Mouse (Mus musculus) urinary bladder, postnatal 4 days (tissue): ENCODE measurements around the gene Zfp758.
"Not testable (repeated sequence)": the region's sequence is repeated elsewhere in the genome, so short reads cannot be mapped to it uniquely, and the experiment has no call there.

ENCODE experiments used
- DNase-seq, 2 experiments: peaks; one replicate each; pipeline ENCODE4 v3.0.0; 2021 to 2022; ENCODE audit warnings: low spot score in 2 of 2

The Zfp758 gene

DNA sequence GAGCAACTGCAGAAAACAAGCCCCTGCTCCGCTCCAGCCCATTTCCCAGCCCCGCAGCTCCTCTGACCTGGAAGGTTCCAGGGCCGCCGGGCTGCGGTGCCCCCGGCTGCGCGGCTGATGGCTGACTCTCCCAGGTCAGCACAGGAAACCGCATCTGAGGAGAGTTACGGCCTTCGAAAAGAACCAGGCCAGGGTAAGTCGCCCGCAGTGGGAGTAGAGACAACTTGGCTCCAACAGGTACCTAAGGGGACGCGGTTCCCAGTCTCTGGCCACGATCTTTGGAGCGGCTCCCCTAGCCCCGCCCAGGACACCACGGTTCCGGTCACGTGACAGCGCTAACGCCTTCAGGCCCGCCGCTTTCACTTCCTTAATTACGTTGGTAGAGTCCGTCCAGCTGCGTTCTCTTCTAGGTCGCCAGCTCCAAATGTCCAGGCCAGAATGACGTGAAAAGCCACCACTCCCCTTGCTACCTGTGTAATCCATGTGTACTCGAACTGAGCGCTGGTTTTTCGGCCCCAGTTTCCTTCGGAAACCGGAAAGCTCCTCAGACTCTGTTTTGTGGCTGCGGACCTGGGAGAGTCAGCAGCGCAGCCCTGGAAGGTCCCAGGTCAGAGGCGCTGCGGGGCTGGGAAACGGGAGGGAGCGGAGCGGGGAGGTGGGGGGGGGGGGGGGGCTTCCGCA is at the start of gene Zfp758, which contains the start of gene Zfp944:
Gene Zfp758 (plus strand): TSS at position 353 of the 681 bp plus-strand sequence.
Gene Zfp944 (minus strand): TSS at position 300 of the 681 bp plus-strand sequence.
- DNase-seq: peak in 1 of 2 experiments; percentile 38

DNA sequence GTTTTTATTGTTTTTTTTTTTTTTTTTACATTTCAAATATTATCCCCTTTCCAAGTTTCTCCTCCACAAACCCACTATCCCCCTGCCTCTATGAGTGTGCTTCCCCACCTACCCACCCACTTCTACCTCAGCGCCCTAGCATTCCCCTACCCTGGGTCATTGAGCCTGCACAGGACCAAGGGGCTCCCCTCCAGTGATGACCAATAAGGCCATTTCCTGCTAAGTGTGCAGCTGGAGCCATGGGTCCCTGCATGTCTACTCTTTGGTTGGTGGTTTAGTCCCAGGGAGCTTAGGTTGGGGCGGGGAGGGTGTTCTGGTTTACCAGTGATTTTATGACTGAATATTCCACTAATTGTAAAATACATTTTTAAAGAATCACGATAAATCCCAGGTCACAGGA is 47.0 kb upstream of the Zfp758 start:
- DNase-seq: not testable (repeated sequence)

DNA sequence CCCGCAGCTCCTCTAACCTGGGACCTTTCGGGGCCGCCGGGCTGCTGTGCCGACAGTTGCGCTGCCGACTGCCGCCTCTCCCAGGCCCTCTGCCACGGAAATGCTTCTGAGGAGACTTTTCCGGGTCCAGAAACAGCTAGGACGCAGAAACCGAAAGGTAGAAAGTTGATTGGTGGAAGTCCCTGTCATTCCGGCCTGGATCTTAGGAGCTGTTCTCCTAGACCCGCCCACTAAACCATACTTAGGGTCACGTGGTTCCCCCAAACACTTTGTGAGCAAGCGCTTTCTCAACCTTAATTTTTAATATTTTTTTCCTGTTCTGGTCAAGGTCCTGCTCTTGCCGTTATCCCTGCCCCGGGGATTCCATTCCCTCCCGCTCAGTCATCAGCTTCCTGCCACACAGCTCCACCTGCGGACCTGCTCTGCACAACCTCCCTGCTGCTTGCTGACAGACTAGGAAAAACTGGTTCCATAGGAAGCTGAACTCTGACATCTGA is 46.5 kb upstream of the Zfp758 start, which contains the start of gene CT030661.1:
Gene CT030661.1 (minus strand): TSS at position 108 of the 497 bp plus-strand sequence.
- DNase-seq: peak; percentile 78 to 82

DNA sequence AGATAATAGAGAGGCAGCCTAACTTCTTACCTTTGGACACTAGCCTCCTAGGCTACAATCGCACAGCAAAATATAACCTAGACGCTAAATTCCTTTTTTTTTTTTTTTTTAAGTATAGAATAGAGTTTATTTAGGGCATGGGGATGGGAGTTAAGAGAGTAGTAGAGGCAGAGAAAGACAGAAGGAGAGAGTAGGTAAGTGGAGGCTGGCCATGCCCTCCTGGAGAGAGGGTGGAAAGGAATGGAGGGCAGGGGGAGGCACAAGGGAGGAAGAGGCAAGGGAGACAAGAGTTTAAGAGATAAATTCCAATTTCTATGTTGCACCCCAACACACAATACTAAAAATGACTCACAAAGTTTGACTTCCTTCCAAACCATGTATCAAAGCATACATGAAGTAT is 46.0 kb upstream of the Zfp758 start:
- DNase-seq: not testable (repeated sequence)

DNA sequence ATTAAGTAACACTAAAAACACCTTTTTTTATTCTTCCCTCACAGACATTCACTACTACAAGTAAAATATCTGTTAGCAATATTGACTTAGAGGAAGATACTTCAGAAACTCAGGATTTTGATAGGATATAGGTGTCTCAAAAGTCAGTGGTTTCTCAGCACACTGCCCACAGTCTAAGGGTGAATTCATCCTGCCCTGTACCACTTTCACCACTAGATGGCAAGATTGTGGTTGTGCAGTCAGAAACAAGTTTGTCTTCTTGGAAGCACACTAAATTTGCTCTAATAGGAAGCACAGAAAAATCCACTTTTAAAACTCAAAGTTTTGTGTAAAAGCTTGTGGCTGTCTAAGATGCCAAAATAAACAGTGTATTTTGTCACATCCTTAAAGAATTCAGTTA is 8.5 kb upstream of the Zfp758 start:
- DNase-seq: no peak

DNA sequence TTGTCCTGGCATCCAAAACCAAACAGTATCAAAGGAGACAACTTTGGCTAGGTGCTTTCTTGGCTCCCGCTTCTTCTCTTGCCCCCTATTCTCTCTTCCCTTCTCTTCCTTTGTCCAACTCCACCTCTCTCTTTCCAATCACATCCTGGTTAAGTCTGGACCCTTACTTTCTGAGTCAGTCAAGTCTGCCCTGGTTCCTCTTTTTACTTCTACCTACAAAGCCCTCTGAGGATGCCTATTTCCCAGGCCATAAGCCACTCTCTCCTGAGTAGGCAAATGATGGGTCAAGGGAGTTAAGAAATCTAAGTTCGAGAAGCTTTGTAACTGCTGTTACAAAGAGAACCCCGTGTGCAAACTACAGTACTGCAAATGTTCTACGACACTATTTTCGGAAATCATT is 681 bp upstream of the Zfp758 start:
- DNase-seq: no peak

DNA sequence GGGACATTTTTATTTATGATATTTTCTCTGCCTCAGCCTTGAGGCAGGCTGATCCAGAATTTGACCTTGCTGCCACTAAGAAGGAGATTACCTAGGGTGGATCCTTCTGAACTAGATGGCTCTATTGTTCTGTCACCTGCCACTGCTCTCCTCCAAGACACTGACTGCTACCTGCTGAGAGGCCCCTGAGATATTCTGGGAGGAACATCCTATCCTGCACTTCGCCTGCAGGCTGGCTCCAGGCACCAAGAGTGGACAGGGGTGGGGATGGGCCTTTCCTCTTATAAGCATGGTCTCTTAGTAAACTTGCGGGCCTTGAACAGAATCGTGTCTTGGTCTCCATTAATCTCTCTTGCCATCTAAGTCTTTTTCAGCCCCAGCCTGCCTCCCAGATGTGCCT is 2.6 kb downstream of the Zfp758 start:
- DNase-seq: no peak

DNA sequence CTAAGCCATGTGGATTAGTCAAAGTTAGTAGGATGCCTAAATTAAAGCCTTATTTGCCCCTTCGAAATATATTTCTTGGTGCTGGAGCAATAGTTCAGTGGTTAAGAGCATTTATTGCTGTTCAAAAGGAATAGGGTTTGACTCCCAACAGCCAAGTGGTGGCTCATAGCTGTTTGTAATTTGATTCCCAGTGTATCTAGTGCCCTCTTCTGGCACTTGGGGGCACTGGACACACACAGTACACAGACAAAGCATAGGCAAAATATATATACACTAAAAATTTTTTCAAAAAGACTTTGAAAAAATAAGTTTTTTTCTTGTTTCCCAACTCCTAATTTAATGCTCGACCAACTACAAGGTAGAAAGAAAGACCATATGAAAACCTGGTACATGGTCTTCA is 49.5 kb downstream of the Zfp758 start:
- DNase-seq: no peak

DNA sequence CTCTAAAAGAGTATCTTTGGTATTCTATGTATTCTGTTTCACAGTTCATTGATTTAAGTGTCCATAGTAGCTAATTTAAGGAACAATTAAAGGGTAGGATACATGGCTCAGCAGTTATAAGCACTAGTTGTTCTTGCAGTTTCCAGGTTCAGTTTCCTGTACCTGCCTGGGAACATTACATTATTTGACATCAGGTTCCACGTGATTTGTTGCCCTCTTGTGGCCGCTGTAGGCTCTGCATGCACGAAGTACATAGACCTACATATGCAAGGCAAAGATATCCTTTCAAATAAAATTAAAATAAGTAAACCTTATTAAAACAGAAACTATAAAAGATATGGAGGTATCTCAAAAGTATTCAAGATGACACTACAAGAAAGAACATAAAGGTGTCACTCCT is 56.3 kb downstream of the Zfp758 start:
- no peak for DNase-seq

DNA sequence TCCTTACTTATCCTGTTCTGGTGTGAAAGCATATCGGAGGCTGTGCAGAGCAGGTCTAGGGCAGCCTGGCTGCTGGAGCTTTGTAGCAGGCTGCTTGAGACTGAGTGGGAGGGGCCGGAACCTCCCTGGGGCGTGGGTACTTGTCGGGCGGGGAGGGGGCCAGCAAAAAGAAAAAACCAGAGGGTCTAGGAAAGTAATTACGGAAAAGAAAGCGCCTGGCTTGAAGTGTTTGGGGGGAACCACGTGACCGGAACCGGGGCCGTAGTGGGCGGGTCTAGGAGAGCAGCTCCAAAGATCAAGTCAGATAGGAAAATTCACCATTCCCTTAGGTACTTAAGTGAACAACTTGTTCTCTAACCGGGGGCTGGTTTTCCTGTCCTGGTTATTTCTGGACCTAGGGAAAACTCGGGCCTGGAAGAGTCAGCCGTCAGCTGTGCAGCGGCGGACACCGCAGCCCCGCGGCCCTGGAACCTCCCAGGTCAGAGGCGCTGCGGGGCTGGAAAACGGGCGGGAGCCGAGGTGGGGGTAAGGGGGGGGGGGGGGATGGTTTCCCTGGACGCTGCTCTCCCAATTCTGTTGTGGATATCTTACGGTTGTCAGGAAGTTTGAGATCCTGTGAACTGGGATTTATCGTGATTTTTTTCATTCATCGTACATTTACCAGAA is 62.8 kb downstream of the Zfp758 start, which contains the start of gene Zfp946:
Gene Zfp946 (plus strand): TSS at position 271 of the 666 bp plus-strand sequence.
- peak; percentile 67 to 81 for DNase-seq

DNA sequence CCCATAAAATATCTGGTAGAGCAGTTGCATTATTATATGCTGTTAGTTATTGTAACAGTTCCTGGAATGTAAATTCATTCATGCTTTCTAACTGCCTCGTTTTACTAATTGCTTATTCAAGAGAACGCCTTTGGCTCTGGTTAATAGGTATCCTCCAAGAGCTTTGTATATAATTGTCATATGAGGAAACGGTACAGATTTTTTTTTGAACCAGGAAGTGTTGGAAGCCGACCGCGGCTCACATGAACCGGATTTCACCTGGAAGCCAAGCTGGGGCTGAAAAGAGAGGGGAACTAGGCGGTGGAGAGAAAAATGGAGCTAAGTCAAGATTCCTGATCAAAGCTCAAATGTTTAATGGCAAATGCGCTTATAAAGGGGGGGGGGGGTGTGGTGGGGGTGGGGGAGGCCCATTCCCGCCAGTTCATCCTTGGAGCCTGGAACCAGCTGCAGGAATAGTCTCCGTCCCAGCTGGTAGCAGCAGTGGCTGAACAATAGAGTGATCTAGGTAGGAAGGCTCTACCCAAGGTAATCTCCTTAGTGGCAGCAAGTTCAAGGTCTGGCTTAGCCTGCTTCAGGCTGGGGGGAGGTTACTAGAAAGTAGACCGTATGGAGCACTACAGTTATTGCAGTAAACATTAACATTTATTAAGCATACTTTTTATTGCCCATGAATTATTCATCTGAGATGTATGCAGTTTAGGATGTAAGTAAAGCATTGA is 63.5 kb downstream of the Zfp758 start:
- DNase-seq: no peak
